Mouse (Mus musculus) kidney, adult 11 months (tissue): ENCODE data around the gene Vmn1r50.
"Not testable (repeated sequence)": the region's sequence is repeated elsewhere in the genome, so short reads cannot be mapped to it uniquely, and the experiment has no call there.

ENCODE experiments used
- DNase-seq: peaks from one replicate; pipeline ENCODE4 v3.0.0; 2022

The Vmn1r50 gene

GRCm38 (mm10) chr6:90101130-90101529 lies at the start of gene Vmn1r50:
Vmn1r50 (plus strand) TSS chr6:90101430.
- DNase-seq, result no peak

GRCm38 (mm10) chr6:90078406-90078805 lies 22.8 kb upstream of the Vmn1r50 start, which contains the start of gene Vmn1r49:
Vmn1r49 (minus strand) TSS chr6:90078506.
- no peak for DNase-seq

GRCm38 (mm10) chr6:90100566-90100965 lies 664 bp upstream of the Vmn1r50 start:
- no peak for DNase-seq

GRCm38 (mm10) chr6:90122296-90122695 lies 21.1 kb downstream of the Vmn1r50 start, which contains the start of gene Vmn1r51:
Vmn1r51 (plus strand) TSS chr6:90122596.
- DNase-seq, result not testable (repeated sequence)
